Mouse (Mus musculus) myocyte (in vitro differentiated cells): ENCODE results near the gene Atp5h.
A peak's percentile ranks its signal among the peaks of the same experiment; 100 is the strongest.

Source experiments
- CEBPB ChIP-seq: IDR thresholded peaks from 2 replicates; pipeline ENCODE4 v1.6.1; 2011; ENCODE audit warnings: mild to moderate bottlenecking, moderate library complexity; ENCODE audit not compliant: poor library complexity, insufficient read depth, severe bottlenecking
- E2F4 ChIP-seq: IDR thresholded peaks from one replicate; pipeline ENCODE4 v1.6.1; 2011; ENCODE audit warnings: mild to moderate bottlenecking, control low read depth, moderate library complexity; ENCODE audit not compliant: insufficient read depth
- MYOD1 ChIP-seq, 3 experiments: IDR thresholded peaks; one replicate each; pipeline ENCODE4 v1.6.1; 2011; ENCODE audit warnings: control low read depth in 2 of 3, low read depth in 2 of 3, mild to moderate bottlenecking in 2 of 3, moderate library complexity in 1 of 3; ENCODE audit not compliant: insufficient read length in 2 of 3, control insufficient read depth in 1 of 3
- POLR2A ChIP-seq: IDR thresholded peaks from one replicate; pipeline ENCODE4 v1.6.1; 2011; ENCODE audit warnings: low read depth, mild to moderate bottlenecking, control low read depth, moderate library complexity; ENCODE audit not compliant: insufficient read length
- TCF12 ChIP-seq: IDR thresholded peaks from one replicate; pipeline ENCODE4 v1.6.1; 2011; ENCODE audit warnings: mild to moderate bottlenecking, control low read depth; ENCODE audit not compliant: poor library complexity, insufficient read depth, severe bottlenecking
- TCF3 ChIP-seq: IDR thresholded peaks from one replicate; pipeline ENCODE4 v1.6.1; 2011; ENCODE audit warnings: low read depth, control low read depth; ENCODE audit not compliant: insufficient read length
- USF1 ChIP-seq: IDR thresholded peaks from one replicate; pipeline ENCODE4 v1.6.1; 2011; ENCODE audit warnings: low read depth, mild to moderate bottlenecking, control low read depth, moderate library complexity

DNA sequence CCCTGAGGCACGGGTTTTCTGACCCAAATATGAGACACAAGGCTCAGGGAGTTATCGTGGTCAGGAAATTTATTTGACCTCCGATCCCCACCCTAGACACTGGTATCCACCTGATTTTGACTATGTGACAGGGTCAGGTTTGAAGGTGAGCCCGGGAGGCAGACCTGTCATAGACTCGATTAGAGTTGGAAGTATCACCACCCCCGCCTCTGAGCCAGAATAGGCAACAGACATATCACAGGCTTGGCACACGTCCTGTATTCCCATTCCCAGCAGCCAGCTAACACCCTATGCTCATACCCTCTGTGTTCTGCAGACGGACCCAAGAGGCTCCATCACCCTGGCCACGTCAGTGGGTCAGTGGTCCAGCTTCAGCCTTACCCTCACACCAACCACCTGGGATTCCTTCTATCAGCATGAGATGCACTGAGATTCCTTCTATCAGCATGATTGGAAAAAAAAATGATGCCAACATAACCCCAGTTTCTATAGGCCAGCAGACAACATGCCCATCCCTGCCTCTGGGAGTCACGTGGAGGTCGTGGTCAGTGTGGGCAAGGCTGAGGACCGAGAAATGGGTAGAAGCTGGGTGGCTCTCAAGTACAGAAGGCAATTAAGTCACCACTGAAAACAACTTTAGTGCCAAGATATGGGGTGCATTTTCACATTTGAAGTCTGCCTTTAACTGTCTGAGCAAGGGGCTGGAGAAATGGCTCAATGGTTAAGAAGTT is 44.9 kb downstream of the Atp5h start:
- TF ChIP-seq POLR2A, result peak; percentile 55
- no peak for TF ChIP-seq MYOD1 (IDR thresholded peaks at IDR 0.05; ENCODE audit: control insufficient read depth in 1 of 3, insufficient read length in 2 of 3, low read depth in 2 of 3)
- no peak for TF ChIP-seq E2F4
- no peak for TF ChIP-seq TCF12
- TF ChIP-seq USF1, result peak; percentile 96
- TF ChIP-seq TCF3, result no peak
- no peak for TF ChIP-seq CEBPB
